Mouse (Mus musculus): ENCODE measurements around the gene Adprm. TPM values are rescaled to one million over a fixed set of nuclear protein-coding genes. Genes with fewer than 3 reads are reported as not detected.

The Adprm gene
- total RNA-seq, 1 experiment = 27.3 TPM

- in situ Hi-C loops (cut with MboI; ENCODE audit: low sequenced_read_pairs in 2 of 2, unreplicated experiment in 2 of 2) = loop anchor here in 1 of 2 experiments (25.0 kb wide), 1 partner anchor 1235 kb away; the partner anchor contains the start of gene Zkscan6
- no peak for DNase-seq (ENCODE audit: low read depth, low spot score)
- TF ChIP-seq CHD2 (IDR thresholded peaks at IDR 0.05; ENCODE audit: low read depth, low read length) (no peak), ZC3H11A (IDR thresholded peaks at IDR 0.05; ENCODE audit: borderline replicate concordance, low read depth, low read length) (no peak), MAFK (IDR thresholded peaks at IDR 0.05; ENCODE audit: insufficient read depth, low read depth, low read length) (no peak), HCFC1 (IDR thresholded peaks at IDR 0.05; ENCODE audit: borderline replicate concordance, insufficient read depth, low read length) (no peak), ZNF384 (IDR thresholded peaks at IDR 0.05; ENCODE audit: low read depth, low read length) (no peak)
These were observed 5.2 kb downstream of the Adprm start for GRCm38 (mm10) chr11:67047199-67047598.

GRCm38 (mm10) chr11:67044959-67045358, 7.4 kb downstream of the Adprm start:
- Histone ChIP-seq H3K4me1 (ENCODE audit: control insufficient read depth in 2 of 2, insufficient read depth in 2 of 2, low read length in 2 of 2, poor library complexity in 1 of 2) (peaks cover 7 to 9% of the 10 kb centered on the region in 2 experiments; a peak in 2 of 4 replicates), H3K36me3 (ENCODE audit: control insufficient read depth, insufficient read depth, low read length, poor library complexity, severe bottlenecking) (peaks cover 13% of the 10 kb centered on the region), H3K4me3 (ENCODE audit: insufficient read depth in 1 of 2, low read depth in 1 of 2, low read length in 2 of 2, poor library complexity in 1 of 2, severe bottlenecking in 1 of 2) (no peak overlapping the region), H3K27ac (ENCODE audit: insufficient read depth, low read depth, low read length, poor library complexity, severe bottlenecking) (no peak overlapping the region), H3K9ac (ENCODE audit: insufficient read depth, low read depth, low read length, poor library complexity, severe bottlenecking) (no peak overlapping the region), H3K9me3 (ENCODE audit: control insufficient read depth, insufficient read depth, low read depth, low read length) (no peaks in the 10 kb centered on the region)
- in situ Hi-C loops (cut with MboI; ENCODE audit: low sequenced_read_pairs in 2 of 2, unreplicated experiment in 2 of 2) = loop anchor here in 1 of 2 experiments (25.0 kb wide), 1 partner anchor 1233 kb away; the partner anchor contains the start of gene Zkscan6
- no peak for DNase-seq (ENCODE audit: low read depth, low spot score)
- TF ChIP-seq MAFK (IDR thresholded peaks at IDR 0.05; ENCODE audit: insufficient read depth, low read depth, low read length) = no peak

More at GRCm38 (mm10) chr11:67047199-67047598, 5.2 kb downstream of the Adprm start:
- H3K36me3 ChIP-seq (ENCODE audit: control insufficient read depth, insufficient read depth, low read length, poor library complexity, severe bottlenecking) = peaks cover 6% of the 10 kb centered on the region; the same call in 1 of the 2 replicates
- H3K9me3 ChIP-seq (ENCODE audit: control insufficient read depth, insufficient read depth, low read depth, low read length) = no peaks in the 10 kb centered on the region
- H3K4me3 ChIP-seq (ENCODE audit: insufficient read depth in 1 of 2, low read depth in 1 of 2, low read length in 2 of 2, poor library complexity in 1 of 2, severe bottlenecking in 1 of 2) = no peak overlapping the region
- H3K27ac ChIP-seq (ENCODE audit: insufficient read depth, low read depth, low read length, poor library complexity, severe bottlenecking) = no peak overlapping the region
- H3K9ac ChIP-seq (ENCODE audit: insufficient read depth, low read depth, low read length, poor library complexity, severe bottlenecking) = no peak overlapping the region
- H3K4me1 ChIP-seq (ENCODE audit: control insufficient read depth in 2 of 2, insufficient read depth in 2 of 2, low read length in 2 of 2, poor library complexity in 1 of 2) = peaks cover 7 to 10% of the 10 kb centered on the region in 2 experiments; a peak in 2 of 4 replicates

- in situ Hi-C loops (cut with MboI; ENCODE audit: low sequenced_read_pairs in 2 of 2, unreplicated experiment in 2 of 2) = loop anchor here in 1 of 2 experiments (25.0 kb wide), 1 partner anchor 1231 kb away; the partner anchor contains the start of gene Zkscan6
- H3K4me3 ChIP-seq (ENCODE audit: insufficient read depth in 1 of 2, low read depth in 1 of 2, low read length in 2 of 2, poor library complexity in 1 of 2, severe bottlenecking in 1 of 2) = peak overlapping the region; percentile 56 to 71
- H3K4me1 ChIP-seq (ENCODE audit: control insufficient read depth in 2 of 2, insufficient read depth in 2 of 2, low read length in 2 of 2, poor library complexity in 1 of 2) = peaks cover 5 to 6% of the 10 kb centered on the region in 2 experiments; a peak in 2 of 4 replicates
- no peaks in the 10 kb centered on the region for H3K9me3 ChIP-seq (ENCODE audit: control insufficient read depth, insufficient read depth, low read depth, low read length)
- peak; percentile 96 for DNase-seq (ENCODE audit: low read depth, low spot score)
- H3K36me3 ChIP-seq (ENCODE audit: control insufficient read depth, insufficient read depth, low read length, poor library complexity, severe bottlenecking) = peaks cover 14% of the 10 kb centered on the region
- H3K27ac ChIP-seq (ENCODE audit: insufficient read depth, low read depth, low read length, poor library complexity, severe bottlenecking) = peak overlapping the region; percentile 73; the same call in 1 of the 2 replicates
- TF ChIP-seq ZNF384 (IDR thresholded peaks at IDR 0.05; ENCODE audit: low read depth, low read length) (no peak), MAFK (IDR thresholded peaks at IDR 0.05; ENCODE audit: insufficient read depth, low read depth, low read length) (no peak), ZC3H11A (IDR thresholded peaks at IDR 0.05; ENCODE audit: borderline replicate concordance, low read depth, low read length) (no peak), HCFC1 (IDR thresholded peaks at IDR 0.05; ENCODE audit: borderline replicate concordance, insufficient read depth, low read length) (no peak), CHD2 (IDR thresholded peaks at IDR 0.05; ENCODE audit: low read depth, low read length) (no peak)
- H3K9ac ChIP-seq (ENCODE audit: insufficient read depth, low read depth, low read length, poor library complexity, severe bottlenecking) = peak overlapping the region; percentile 55; the same call in 1 of the 2 replicates
These were observed 9.4 kb downstream of the Adprm start for GRCm38 (mm10) chr11:67043007-67043406.

GRCm38 (mm10) chr11:67040483-67040882, 11.9 kb downstream of the Adprm start:
- H3K9ac ChIP-seq (ENCODE audit: insufficient read depth, low read depth, low read length, poor library complexity, severe bottlenecking) = no peak overlapping the region
- no peak overlapping the region for H3K4me3 ChIP-seq (ENCODE audit: insufficient read depth in 1 of 2, low read depth in 1 of 2, low read length in 2 of 2, poor library complexity in 1 of 2, severe bottlenecking in 1 of 2)
- H3K27ac ChIP-seq (ENCODE audit: insufficient read depth, low read depth, low read length, poor library complexity, severe bottlenecking) = no peak overlapping the region
- no peak for TF ChIP-seq MAFK (IDR thresholded peaks at IDR 0.05; ENCODE audit: insufficient read depth, low read depth, low read length)
- no peak for TF ChIP-seq HCFC1 (IDR thresholded peaks at IDR 0.05; ENCODE audit: borderline replicate concordance, insufficient read depth, low read length)
- TF ChIP-seq CHD2 (IDR thresholded peaks at IDR 0.05; ENCODE audit: low read depth, low read length) = no peak
- TF ChIP-seq ZNF384 (IDR thresholded peaks at IDR 0.05; ENCODE audit: low read depth, low read length) = no peak
- no peak for TF ChIP-seq ZC3H11A (IDR thresholded peaks at IDR 0.05; ENCODE audit: borderline replicate concordance, low read depth, low read length)
- H3K36me3 ChIP-seq (ENCODE audit: control insufficient read depth, insufficient read depth, low read length, poor library complexity, severe bottlenecking) = peaks cover 17% of the 10 kb centered on the region
- DNase-seq (ENCODE audit: low read depth, low spot score) = no peak
- no peaks in the 10 kb centered on the region for H3K9me3 ChIP-seq (ENCODE audit: control insufficient read depth, insufficient read depth, low read depth, low read length)
- in situ Hi-C loops (cut with MboI; ENCODE audit: low sequenced_read_pairs in 2 of 2, unreplicated experiment in 2 of 2) = loop anchor here in 1 of 2 experiments (25.0 kb wide), 1 partner anchor 1228 kb away; the partner anchor contains the start of gene Zkscan6
- H3K4me1 ChIP-seq (ENCODE audit: control insufficient read depth in 2 of 2, insufficient read depth in 2 of 2, low read length in 2 of 2, poor library complexity in 1 of 2) = peaks cover 3 to 6% of the 10 kb centered on the region in 2 experiments; a peak in 2 of 4 replicates
